Mouse (Mus musculus): ENCODE measurements around the gene Pdik1l. TPM values are rescaled to one million over a fixed set of nuclear protein-coding genes. Genes with fewer than 3 reads are reported as not detected.
"Not testable (repeated sequence)": the region's sequence is repeated elsewhere in the genome, so short reads cannot be mapped to it uniquely, and the experiment has no call there.

The Pdik1l gene
- total RNA-seq, 1 experiment from 2014 or later: 36.1 TPM

DNA sequence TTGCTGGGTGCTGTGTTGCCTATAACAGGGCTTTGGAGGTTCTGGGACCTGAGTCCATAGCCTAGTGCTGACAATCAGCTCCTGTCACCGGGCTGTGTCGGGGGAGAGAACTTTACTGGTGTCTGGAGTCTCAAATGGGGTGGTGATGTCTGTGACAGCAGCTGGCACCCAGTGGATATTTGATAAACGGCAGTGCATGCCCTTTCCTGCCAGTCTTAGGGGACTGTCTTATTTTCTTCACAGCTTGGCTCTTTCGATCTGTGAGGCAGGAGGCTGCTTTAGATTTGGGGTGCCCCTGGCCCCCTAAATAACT lies 11.8 kb upstream of the Pdik1l start:
- ATAC-seq (replicated peaks; ENCODE audit: low read depth, poor library complexity, severe bottlenecking): no peak

DNA sequence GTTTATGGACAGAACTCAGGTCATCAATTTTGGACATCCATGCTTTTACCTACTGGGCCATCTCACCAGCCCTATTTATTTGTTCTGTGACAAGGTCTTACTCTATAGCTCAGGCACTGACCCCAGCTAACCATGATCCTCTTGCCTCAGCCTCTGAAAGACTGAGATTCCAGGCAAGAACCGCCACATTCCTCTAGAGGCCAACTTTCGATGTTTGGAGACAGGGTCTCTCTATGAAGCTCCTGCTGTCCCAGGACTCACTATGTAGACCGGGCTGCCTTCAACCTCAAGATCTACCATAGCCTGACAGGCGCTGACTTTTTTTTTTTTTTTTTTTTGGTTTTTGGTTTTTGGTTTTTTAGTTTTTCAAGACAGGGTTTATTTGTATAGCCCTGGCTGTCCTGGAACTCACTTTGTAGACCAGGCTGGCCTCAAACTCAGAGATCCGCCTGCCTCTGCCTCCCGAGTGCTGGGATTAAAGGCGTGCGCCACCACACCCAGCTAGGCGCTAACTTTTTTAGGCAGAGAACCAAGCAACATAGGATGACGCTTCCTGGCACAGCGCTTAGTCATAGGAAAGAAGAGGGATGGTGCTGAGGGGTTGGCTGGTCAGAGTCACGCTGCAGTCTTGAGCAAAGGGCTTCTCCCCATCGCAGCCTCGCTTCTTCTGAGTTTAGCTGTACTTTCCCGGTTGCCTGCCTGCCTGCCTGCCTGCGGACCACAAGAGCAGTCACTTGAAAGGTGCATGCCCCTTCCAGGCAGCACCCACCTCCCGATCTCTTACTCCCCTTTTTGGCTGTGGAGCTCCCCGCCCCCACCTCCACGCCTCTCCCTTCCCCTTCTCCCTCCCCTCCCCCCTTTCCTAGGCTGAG lies 11.2 kb upstream of the Pdik1l start:
- no peak for ATAC-seq (replicated peaks; ENCODE audit: low read depth, poor library complexity, severe bottlenecking)

DNA sequence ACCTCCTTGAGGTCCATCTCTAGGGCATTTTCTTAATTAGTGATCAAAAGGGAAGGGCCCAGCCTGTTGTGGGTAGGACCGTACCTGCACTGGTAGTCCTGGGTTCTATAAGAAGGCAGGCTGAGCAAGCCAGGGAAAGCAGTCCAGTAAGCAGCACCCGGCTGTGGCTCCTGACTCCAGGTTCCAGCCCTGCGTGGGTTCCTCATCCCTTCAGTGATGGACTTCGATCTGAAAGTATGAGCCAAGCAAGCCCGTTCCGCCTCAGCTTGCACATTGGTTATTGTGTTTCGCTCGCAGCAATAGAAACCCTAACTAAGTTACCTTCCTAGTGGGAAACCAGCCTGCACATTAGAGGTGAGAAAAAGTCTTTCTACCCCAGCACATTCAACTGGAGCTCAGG lies 9.7 kb upstream of the Pdik1l start:
- no peak for ATAC-seq (replicated peaks; ENCODE audit: low read depth, poor library complexity, severe bottlenecking)

GRCm38 (mm10) chr4:134296523-134296922 lies 8.8 kb upstream of the Pdik1l start:
- no peak for ATAC-seq (replicated peaks; ENCODE audit: low read depth, poor library complexity, severe bottlenecking)

DNA sequence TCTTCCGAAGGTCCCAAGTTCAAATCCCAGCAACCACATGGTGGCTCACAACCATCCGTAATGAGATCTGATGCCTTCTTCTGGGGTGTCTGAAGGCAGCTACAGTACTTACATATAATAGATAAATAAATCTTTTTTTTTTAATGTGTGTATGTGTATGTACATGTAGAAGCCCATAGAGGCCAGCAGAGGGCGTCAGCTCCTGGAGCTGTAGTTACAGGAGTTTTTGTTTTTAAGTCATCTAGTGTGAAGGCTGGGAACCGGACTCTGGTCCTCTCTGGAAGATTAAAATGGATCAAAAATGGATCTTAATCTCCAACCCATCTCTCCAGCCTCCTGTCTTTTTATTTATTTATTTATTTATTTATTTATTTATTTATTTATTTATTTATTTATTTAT lies 8.4 kb upstream of the Pdik1l start:
- not testable (repeated sequence) for ATAC-seq (replicated peaks; ENCODE audit: low read depth, poor library complexity, severe bottlenecking)

DNA sequence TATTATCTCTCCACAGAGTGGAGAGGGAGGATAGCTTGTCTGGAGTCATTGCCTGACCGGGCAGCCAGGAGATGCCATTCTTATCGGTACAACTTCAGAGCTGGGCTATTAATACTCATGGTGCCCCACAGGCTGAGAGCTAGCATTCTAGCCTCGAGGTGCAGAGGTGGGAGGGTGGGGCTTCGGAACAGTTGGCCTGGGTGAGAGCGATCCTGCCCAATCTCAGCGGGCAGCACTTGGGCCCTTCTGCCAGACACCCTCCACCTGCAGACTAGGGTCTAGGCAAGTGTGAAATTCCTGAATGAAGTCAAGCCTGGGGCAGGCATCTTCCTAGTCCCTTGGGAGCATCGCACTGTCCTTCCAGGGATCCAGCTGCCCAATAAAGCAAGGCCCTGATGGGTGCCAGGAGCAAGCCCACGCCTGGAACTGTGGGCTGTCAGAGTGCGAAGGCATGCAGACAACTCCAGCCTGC lies 6.0 kb upstream of the Pdik1l start:
- ATAC-seq (replicated peaks; ENCODE audit: low read depth, poor library complexity, severe bottlenecking): no peak

- ATAC-seq (replicated peaks; ENCODE audit: low read depth, poor library complexity, severe bottlenecking): no peak
Measured at GRCm38 (mm10) chr4:134293061-134293691, 5.5 kb upstream of the Pdik1l start.

DNA sequence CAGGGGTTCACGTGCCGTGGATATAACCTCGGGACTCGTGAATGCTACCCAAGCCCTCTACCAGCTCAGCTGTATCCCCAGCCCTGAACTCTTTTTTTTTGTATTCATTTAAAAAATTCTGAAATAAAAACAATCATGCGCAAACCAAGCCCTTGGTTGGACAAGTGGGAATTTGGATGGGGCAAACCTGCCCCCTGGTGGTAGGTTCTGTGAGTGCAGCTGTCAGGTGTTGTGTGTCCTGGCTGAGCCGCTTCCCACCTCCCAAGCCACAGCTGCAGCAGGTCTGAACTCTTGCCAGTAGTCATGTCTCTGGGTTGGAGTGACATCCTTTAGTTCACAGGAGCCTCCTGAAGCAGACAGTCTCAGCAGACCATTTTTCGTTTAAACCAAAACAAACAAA lies 4.4 kb upstream of the Pdik1l start:
- peak; percentile 53 for ATAC-seq (replicated peaks; ENCODE audit: low read depth, poor library complexity, severe bottlenecking)

DNA sequence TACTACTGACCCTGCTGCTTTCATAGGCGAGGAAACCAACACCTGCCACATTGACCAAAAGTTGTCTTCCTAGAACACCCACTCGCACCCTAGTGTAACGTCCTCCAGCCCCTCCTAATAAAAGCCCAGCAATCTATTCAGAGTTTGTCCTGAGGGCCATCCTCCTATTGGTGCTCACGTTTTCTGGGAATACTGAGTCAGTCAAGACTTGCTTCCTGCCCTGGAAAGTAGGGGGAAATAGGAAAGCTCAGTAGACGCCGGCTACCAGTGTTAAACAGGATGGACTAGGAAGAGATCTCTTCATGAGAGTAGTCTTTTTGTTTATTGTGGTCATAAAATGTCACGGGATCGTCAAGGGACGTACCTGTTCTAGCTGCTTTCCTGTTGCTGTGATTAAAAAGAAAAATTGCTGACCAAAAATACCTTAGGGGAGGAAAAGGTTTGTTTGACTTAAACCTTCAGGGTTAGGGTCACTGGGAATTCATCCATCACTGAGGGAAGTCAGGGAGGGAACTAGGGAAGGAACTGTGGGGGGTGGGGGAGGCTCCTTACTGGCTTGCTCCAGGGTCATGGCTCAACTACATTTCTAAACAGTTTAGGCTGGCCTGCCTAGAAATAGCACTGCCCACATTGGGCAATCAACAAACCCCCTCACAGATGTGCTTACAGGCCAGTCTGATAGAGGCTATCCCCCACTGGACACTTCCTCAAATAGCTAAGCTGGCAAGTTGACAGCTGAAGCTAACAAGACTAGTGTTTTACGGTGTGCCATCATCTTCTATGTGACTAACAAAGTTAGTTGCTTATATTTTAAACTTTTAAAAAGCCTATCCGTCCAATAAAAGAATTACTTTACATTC lies 932 bp upstream of the Pdik1l start:
- ATAC-seq (replicated peaks; ENCODE audit: low read depth, poor library complexity, severe bottlenecking): peak; percentile 20; the same call in 1 of the 2 replicates

DNA sequence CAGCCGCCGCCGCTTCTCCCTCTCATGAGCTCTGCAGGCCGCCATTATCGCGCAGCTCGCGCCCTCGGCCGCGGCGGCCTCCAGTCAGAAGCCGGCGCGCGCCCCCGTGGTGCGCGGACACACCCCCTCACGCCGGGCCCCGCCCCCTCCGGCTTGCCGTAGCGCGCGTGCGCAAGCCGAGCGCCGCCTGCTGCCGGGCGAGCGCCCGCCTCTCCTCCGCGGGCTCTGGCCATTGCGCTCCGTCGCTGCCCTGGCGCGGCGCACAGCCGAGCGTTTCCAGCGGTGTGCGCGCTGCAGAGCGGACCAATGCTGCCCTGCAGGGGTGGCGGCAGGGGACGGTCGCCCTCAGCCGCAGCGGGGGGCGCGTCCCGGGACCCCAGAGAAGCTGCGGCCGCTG lies 529 bp downstream of the Pdik1l start:
- peak; percentile 62 for ATAC-seq (replicated peaks; ENCODE audit: low read depth, poor library complexity, severe bottlenecking)

DNA sequence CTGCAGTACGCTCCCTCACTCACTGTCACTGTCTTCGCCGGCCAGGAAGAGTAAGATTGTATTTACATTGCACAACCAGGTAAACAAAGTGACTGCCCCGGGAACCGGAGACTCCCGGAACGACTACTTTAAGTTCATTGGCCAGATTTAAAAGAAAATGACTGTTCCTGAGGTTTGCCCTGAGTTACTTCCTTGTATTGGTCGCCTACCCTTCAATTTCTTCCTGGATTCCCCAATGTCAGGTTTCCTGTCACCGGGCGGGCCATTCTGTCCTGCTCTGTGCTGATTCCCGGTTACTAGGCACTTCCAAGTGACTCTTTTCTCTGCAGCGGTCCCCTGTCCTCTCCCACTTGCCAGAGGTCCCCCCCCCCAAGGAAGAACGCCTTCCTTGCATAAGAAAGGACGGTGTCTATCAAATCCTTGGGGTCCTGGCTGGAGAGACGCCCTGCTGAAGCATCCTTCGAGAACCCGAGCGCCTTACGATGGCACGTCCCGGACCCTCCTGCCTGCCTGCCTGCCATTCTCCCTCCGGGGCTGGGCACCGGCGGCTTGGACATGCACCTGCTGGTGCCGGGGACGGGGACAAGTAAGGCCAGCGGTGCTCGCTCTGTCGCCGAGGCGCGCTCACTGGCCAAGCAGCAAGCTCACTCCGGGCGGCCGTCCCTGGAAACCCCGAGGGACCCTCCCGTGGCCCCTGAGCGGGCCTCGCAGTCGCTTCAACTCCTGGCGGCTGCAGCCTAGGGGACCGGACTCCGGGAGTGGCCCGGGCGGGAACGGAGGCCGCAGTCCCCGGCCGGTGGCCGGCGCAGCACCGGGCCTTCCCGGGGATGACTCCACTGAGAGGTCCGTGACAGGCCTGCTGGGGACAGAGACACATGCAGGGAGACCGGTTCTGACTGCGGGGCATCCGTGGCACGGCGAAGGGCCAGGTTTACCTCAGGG lies 1.2 kb downstream of the Pdik1l start:
- ATAC-seq (replicated peaks; ENCODE audit: low read depth, poor library complexity, severe bottlenecking): no peak

- no peak for ATAC-seq (replicated peaks; ENCODE audit: low read depth, poor library complexity, severe bottlenecking)
Measured at GRCm38 (mm10) chr4:134284942-134285341, 2.8 kb downstream of the Pdik1l start.

- peak; percentile 87 for ATAC-seq (replicated peaks; ENCODE audit: low read depth, poor library complexity, severe bottlenecking)
Measured at GRCm38 (mm10) chr4:134273417-134274345, 14.0 kb downstream of the Pdik1l start.

DNA sequence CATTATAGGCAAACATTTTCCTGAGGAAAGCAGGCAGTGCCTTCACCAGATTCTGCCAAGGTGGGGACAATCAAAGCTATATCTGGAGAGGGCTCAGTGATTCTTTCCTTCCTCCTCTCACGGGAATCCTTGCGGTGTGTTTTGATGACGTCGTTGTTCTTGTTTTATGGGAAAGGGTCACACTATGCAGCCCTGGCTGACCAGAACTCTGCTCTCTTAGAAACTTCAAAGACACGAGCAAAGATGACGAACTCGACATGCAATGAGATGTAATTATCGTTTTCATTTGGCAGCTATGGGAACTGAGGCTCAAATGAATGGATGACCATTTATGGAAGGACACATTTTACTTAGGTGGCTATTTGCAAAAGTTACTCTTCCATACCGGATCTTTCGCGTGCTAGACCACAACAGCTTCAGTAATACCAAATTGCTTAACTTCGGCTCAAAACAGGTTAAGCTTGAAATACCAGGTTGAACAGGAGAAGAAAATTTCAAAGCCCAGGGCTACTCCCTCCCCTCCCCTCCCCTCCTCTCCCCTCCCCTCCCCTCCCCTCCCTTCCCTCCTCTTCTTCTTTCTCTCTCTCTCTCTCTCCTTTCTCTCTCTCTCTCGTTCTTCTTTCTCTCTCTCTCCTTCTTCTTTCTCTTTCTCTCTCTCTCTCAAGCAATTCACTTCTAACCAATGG lies 14.8 kb downstream of the Pdik1l start:
- no peak for ATAC-seq (replicated peaks; ENCODE audit: low read depth, poor library complexity, severe bottlenecking)

GRCm38 (mm10) chr4:134271979-134272378 lies 15.7 kb downstream of the Pdik1l start:
- ATAC-seq (replicated peaks; ENCODE audit: low read depth, poor library complexity, severe bottlenecking): no peak

DNA sequence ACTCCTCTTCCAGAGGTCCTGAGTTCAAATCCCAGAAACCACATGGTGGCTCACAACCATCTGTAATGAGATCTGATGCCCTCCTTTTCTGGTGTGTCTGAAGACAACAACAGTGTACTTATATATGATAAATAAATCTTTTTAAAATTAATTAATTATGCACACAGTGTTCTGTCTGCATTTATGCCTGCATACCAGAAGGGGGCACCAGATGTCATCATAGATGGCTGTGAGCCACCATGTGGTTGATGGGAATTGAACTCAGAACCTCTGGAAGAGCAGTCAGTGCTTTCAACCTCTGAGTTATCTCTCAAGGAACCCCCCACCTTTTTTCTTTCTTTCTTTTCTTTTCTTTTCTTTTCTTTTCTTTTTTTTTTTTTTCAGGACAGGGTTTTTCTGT lies 18.1 kb downstream of the Pdik1l start:
- ATAC-seq (replicated peaks; ENCODE audit: low read depth, poor library complexity, severe bottlenecking): not testable (repeated sequence)

DNA sequence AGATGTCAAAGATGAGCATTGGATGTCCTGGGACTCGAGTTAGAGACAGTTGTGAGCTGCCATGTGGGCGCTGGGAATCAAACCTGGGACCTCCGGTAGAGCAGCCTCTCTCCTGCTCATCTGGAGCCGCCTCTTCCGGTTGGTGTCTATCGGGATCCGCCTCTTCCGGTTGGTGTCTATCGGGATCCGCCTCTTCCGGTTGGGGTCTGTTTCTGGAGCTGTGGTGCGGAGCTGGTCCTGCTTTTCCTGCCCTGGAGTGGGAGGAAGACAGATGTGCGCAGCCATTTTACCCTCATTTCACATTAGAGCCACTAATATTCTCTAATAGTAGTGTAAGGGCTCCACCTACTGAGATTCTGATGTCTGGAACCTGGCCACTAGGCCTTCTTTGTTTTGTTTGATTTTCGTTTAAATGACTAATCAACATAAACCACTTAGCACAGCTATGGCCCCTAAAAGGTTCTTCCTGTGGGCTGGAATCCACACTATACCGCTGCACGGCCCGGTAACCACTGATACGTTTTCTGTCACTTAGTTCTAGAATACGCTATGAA lies 19.5 kb downstream of the Pdik1l start:
- ATAC-seq (replicated peaks; ENCODE audit: low read depth, poor library complexity, severe bottlenecking): peak; percentile 46
